Mouse (Mus musculus) testis, adult 2 months (tissue): ENCODE measurements around the gene Cdk6. TPM values are rescaled to one million over a fixed set of nuclear protein-coding genes. Genes with fewer than 3 reads are reported as not detected.

ENCODE experiments used
- H3K27ac ChIP-seq: fragments of 200-500 bp; 2 replicates; pipeline ENCODE4 v1.5.1; 2012; ENCODE audit warnings: low read depth, low read length; ENCODE audit not compliant: control insufficient read depth, insufficient read depth
- H3K27me3 ChIP-seq: fragments of 200-500 bp; 2 replicates; pipeline ENCODE4 v1.6.1; 2012; ENCODE audit warnings: mild to moderate bottlenecking, low read length, moderate library complexity; ENCODE audit not compliant: control insufficient read depth, insufficient read depth
- H3K36me3 ChIP-seq: fragments of 200-500 bp; 2 replicates; pipeline ENCODE4 v1.6.1; 2012; ENCODE audit warnings: mild to moderate bottlenecking, low read length; ENCODE audit not compliant: control insufficient read depth, insufficient read depth
- H3K4me1 ChIP-seq: fragments of 200-500 bp; 2 replicates; pipeline ENCODE4 v1.6.1; 2012; ENCODE audit warnings: low read length; ENCODE audit not compliant: control insufficient read depth, insufficient read depth
- H3K4me3 ChIP-seq: fragments of 200-500 bp; 2 replicates; pipeline ENCODE4 v1.5.1; 2012; ENCODE audit warnings: low read depth, mild to moderate bottlenecking, low read length, moderate library complexity, mixed read lengths; ENCODE audit not compliant: control insufficient read depth
- CTCF ChIP-seq: fragments of 200-500 bp; IDR thresholded peaks from 2 replicates; pipeline ENCODE4 v1.5.1; 2012; ENCODE audit warnings: low read depth, mild to moderate bottlenecking, inconsistent platforms, low read length, moderate library complexity; ENCODE audit not compliant: control insufficient read depth, insufficient read depth, insufficient replicate concordance
- POLR2A ChIP-seq: fragments of 200-500 bp; IDR thresholded peaks from 2 replicates; pipeline ENCODE4 v1.6.1; 2012; ENCODE audit warnings: low read depth, mild to moderate bottlenecking, inconsistent platforms, low read length, moderate library complexity; ENCODE audit not compliant: control insufficient read depth
- polyA plus RNA-seq: library from polyadenylated mRNA; depleted of rRNA; stranded (reverse); fragments of >200 nt; gene quantifications from 2 replicates; pipeline ENCODE4 v1.2.3, GENCODE M21; 2012

The Cdk6 gene
- polyA plus RNA-seq, 1 experiment: 5.6 TPM

- no peak for TF ChIP-seq POLR2A
- no peak for TF ChIP-seq CTCF
- peaks cover 4% of the 10 kb centered on the region for H3K4me1 ChIP-seq
- H3K36me3 ChIP-seq: no peaks in the 10 kb centered on the region
- H3K4me3 ChIP-seq: no peak overlapping the region
- H3K27ac ChIP-seq: no peak overlapping the region
- H3K27me3 ChIP-seq: no peaks in the 10 kb centered on the region
These were observed 162.1 kb downstream of the Cdk6 start for GRCm38 (mm10) chr5:3503373-3503772.

DNA sequence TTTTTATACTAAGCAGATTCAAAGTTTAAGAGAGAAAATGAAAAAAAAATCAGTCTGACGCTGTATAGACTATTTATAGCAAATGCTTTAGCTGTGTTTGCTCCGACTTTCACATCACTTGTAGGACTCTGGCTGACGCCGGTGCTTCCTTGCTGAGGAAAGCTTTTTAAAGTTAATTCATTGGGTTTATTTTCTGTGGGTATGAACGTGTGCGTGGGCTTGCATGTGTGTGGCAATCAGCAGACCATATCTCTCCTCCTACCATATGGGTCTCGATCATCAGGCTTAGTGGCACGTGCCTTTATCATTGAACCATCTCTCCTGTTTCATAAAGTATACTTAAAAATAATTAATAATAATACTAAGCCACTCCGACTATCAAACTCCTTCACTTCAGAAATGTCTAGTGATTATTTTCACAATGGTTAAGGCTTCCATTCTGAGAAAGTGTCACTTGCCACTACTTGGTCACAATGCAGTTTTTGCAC is 162.6 kb downstream of the Cdk6 start:
- Histone ChIP-seq H3K4me1 (no peaks in the 10 kb centered on the region), H3K27me3 (no peaks in the 10 kb centered on the region), H3K27ac (no peak overlapping the region), H3K4me3 (no peak overlapping the region), H3K36me3 (no peaks in the 10 kb centered on the region)
- TF ChIP-seq POLR2A: no peak
- no peak for TF ChIP-seq CTCF

GRCm38 (mm10) chr5:3504453-3504852 is 163.2 kb downstream of the Cdk6 start:
- Histone ChIP-seq H3K4me3 (no peak overlapping the region), H3K4me1 (no peaks in the 10 kb centered on the region), H3K27me3 (no peaks in the 10 kb centered on the region), H3K27ac (no peak overlapping the region), H3K36me3 (no peaks in the 10 kb centered on the region)
- TF ChIP-seq POLR2A (no peak), CTCF (no peak)

DNA sequence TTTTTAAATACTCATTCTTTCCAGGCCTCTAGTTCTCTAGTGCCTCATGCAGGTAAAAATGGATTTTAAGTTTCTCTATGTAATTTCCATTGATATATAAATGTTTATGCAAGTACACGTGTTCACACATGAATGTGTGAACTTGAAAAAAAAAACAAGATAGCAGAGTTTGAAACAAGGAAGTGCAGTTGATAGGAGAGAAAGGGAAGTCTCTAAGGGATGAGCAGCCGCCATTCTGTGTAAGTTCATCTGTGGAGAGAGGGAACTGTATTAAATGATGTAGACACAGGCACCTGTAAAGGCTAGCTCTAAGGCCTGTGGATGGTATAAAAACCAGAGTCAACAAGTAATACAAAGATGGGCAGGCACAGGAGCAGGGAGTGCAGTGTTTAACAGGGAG is 164.3 kb downstream of the Cdk6 start:
- Histone ChIP-seq H3K27me3 (no peaks in the 10 kb centered on the region), H3K4me3 (no peak overlapping the region), H3K27ac (no peak overlapping the region), H3K4me1 (no peaks in the 10 kb centered on the region), H3K36me3 (no peaks in the 10 kb centered on the region)
- TF ChIP-seq CTCF: no peak
- TF ChIP-seq POLR2A: no peak

DNA sequence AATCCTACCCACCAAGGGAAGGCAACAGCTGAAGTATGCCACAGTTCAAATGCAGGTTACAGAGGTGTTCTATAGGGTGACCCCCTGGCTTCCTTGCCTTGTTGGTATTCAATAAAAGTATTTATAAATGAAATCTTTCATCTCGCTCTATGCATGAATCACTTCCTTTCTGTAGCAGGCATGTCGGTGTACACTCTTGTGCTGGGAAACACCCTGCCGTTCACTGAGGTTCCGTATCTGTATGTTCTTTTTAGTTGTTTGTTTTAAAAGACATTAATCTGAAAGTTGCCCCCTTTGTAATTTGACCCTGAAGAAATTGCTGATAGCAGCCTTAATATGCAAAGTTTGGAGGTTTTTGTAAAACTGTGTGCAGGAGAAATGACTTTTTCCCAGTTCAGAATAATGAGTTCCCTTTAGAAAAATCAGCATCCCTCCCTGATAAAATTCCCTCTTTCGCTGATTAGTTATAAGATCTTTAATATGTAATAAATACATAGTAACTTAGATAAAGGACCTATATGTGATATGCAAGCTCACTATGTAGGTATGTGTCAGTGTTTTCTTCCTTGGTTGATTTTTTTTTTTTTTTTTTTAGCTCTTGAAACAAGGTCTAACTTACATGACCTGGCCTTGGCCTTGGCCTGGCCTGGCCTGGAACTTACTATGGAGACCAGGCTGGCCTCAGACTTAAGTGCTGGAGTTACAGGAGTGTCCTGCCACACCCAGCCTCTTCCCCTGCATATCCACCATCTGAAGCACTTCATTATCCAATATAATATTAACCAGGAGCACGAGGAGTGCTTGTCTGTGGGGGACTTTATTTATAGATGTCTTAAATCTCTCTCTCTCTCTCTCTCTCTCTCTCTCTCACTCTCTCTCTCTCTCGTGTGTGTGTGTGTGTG is 167.4 kb downstream of the Cdk6 start:
- H3K4me1 ChIP-seq: no peaks in the 10 kb centered on the region

DNA sequence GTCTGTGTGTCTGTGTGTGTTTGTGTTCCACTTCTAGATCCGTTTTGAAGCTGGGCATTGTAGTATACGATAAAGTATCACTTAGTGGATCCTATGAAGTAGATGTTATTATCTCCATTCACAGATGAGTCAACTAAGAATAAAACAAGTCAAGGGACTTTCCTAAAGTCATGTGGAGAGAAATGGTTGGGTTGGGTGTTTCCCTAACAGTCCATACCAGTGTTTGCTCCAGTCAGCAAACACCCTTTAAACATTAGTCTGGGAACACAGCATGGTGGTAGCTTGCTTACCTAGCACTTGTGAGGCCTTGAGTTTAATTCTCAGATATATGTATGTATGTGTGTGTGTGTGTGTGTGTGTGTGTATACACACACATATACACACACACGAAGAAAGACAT is 168.2 kb downstream of the Cdk6 start:
- no peak for TF ChIP-seq POLR2A
- no peak for TF ChIP-seq CTCF

More for the DNA sequence above, 167.4 kb downstream of the Cdk6 start:
- Histone ChIP-seq H3K27ac (no peak overlapping the region), H3K27me3 (no peaks in the 10 kb centered on the region), H3K4me3 (no peak overlapping the region), H3K36me3 (no peaks in the 10 kb centered on the region)
- no peak for TF ChIP-seq CTCF
- no peak for TF ChIP-seq POLR2A

GRCm38 (mm10) chr5:3511097-3511795 is 170.0 kb downstream of the Cdk6 start:
- H3K4me3 ChIP-seq: no peak overlapping the region
- no peak overlapping the region for H3K27ac ChIP-seq
- no peaks in the 10 kb centered on the region for H3K27me3 ChIP-seq
- H3K4me1 ChIP-seq: no peaks in the 10 kb centered on the region
- TF ChIP-seq CTCF (no peak), POLR2A (no peak)
- H3K36me3 ChIP-seq: no peaks in the 10 kb centered on the region

More for the DNA sequence above, 168.2 kb downstream of the Cdk6 start:
- Histone ChIP-seq H3K36me3 (no peaks in the 10 kb centered on the region), H3K4me1 (no peaks in the 10 kb centered on the region), H3K4me3 (no peak overlapping the region), H3K27ac (no peak overlapping the region), H3K27me3 (no peaks in the 10 kb centered on the region)
